Mouse (Mus musculus) c-Kit-positive CD71-positive TER-119-positive erythroid progenitor cells, embryonic 14.5 days (primary cell): ENCODE data around the gene Auts2.

ENCODE experiments used
- DNase-seq: peaks from one replicate; pipeline ENCODE4 v3.0.0-alpha.2; 2013; ENCODE audit warnings: low spot score

Gene Auts2

DNA sequence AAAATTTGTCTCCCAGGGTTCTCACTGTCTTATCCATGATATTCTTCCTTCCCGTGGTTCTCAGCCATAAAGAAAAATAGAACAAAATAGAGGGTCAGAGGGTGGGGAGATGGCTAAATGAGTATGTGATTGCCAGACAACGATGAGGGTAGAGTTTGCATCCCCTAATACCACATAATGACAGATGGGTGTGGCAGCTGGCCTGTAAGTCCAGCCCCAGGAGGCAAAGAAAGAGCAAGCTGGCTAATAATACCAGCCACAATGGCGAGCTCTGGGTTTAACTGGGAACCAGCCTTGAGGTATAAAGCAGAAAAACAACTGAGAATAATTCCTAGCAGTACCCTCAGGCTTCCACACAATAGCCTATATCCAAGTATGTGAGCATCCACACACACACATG is 1029.4 kb downstream of the Auts2 start:
- no peak for DNase-seq

DNA sequence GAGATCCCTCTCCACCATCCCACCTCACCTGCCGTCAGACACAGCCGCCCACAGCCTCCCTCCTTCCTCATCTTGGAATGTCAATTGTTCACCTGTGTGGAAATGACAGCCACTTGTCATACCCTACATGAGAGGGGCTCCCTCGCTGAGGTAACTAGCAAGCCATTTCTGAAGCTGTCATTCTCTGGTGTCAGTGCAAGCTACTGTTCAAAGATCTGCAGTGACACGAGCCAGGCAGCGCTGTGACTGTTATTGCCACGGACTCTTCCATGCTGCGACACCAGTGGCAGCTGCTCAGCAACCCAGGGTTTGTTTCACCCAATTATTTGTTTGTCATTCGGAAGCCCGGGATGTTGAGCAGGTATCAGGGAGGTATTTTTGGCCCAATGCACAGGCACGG is 1030.5 kb downstream of the Auts2 start:
- DNase-seq, result no peak

DNA sequence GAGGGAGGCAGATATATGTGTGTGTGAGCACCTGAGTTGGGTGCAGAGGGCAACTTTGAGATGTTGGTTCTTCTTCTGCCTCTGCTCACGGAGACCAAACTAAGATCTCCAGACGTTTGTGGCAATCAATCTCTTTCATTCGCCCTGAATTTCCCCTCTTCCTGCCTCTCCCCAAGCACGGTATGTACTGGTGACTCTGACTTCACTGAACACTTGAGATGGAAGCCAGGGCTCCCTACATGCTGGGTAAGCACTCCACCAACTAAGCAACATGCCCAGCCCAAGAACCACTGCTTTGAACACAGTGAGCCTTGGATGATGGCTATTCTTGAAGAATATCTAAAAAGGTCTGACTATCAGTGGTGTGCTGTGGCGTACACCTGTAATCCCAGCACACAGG is 1032.5 kb downstream of the Auts2 start:
- no peak for DNase-seq

DNA sequence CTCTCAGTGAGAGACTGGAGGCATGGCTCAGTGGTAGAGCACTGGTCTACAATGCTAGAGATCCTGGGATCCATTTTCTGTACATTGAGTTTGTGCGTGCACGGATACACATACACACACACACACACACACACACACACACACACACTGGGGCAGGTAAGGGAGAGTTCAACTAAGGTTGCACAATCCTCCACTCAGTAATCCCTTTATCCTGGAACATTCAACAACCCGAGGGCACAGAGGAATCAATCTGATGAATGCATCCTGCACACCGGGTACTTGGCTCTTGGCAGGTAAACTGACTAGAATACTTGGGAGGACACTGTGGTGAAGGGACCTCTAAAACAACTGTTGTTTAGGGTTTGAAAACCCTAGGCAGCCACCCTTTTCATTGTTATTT is 1033.8 kb downstream of the Auts2 start:
- no peak for DNase-seq

DNA sequence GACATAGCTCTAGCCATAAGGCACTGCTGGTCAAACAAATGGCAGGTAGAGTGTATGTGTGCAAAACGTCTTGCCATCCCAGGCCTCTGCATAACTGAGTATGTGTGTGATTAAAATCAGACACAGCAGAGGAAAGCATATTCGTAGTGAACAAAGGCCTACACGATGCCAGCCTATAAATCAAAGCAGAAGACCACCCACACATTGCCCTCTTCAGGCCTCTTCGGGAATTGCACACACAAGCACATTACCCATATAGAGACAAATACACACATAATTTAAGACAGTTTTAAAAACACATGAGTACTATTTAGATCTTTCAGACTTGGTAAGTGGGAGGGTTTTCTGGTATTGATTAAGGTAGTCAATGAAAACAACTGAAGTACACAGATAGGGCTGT is 1044.3 kb downstream of the Auts2 start:
- no peak for DNase-seq

DNA sequence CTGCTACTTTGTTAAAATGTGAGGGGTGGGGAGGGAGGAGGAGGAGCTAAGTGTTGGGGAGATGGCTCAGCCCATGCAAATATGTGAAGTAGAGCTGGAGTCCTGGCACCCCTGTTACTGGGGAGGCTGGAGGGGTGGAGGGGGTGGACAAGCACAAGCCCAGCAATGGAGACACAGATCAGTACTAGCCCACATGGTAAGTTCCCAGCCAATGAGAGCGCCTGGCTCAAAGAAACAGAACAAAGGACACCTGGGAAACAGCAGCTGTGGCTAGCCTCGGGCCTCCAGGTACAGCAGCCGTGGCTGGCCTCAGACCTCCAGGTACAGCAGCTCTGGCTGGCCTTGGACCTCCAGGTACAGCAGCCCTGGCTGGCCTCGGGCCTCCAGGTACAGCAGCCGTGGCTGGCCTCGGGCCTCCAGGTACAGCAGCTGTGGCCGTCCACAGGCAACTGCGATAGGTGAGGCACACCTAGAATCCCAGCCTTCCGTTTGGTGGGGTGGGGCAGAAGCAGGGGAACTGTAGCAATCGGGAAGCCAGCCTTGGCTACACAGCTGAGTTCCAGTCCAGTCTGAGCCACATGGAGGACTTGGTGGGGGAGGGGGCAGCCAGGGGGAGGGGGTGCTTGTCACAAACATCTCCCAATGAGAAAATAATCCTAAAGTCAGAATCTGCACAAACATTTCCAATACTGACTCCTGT is 1046.5 kb downstream of the Auts2 start:
- no peak for DNase-seq

DNA sequence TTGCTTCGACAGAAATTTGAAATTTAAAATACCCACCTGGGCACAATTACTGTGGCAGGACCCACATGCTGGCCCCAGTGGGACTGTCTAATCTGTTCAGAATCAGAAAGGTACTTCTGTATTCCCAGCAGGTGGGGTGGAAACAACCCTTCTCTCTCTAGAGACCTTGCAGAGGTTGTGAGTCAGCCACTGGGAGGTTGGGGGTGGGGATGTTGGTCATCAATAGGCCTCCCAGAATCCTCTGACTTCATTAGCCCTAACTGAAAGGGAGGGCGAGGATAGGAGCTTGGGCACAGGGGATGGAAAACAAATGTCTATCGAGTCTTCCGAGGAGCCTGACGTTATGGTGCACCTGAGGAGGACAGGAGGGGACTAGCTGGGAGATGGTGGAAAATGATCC is 1048.6 kb downstream of the Auts2 start:
- DNase-seq, result no peak

DNA sequence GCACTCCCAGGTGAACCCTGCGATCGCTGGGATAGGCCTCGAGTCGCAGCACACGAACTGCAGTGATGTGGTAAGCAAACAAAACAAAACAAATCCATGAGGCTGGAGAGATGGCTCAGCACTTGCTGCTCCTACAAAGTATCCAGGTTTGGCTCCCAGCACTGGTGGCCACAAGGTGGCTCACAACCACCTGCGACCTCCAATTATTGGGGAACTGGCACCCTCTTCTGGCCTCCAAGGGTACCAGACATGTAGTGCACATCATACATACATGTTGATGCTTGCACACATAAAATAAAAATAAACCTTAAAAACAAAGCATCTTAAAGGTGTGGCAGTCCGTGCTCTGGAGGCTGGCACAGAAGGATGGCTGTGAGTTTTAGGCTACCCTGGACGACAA is 1050.6 kb downstream of the Auts2 start:
- DNase-seq, result no peak

DNA sequence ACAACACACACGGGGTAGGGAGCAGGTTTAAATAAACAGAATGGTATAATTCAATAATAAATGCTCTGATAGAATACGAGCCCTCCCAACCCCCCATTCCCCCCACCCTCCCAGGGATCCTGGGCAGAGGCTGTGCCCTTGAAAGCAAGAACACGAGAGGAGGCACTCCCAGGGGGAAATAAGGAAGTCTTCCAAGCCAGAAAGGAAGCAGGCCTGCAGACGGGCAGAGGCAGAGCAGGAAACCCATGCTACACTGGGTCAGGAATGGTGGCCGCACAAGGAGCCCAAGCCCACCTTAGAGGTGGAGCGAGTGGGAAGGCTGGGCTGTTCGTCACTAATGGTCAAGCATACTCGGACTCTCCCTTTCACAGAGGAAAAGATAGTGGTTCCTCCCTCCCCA is 1051.3 kb downstream of the Auts2 start:
- DNase-seq, result no peak

DNA sequence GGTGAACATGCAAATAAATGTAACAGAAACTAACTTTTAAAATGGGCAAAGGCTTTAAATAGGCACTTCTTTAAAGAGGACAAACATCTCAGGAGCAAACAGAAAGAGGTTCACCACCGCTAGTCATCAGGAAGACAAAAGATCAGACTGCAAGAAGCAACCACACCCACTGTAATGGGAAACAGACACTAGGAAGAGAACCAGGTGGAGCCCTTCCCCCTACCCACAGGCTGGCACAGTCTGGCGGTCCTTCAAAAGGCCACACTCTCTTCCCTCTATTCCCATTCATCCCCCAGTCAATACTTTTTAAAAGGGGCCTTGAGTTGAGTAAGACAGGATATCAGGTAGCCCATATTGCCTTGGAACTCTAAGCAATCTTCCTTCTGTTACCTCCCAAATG is 1052.3 kb downstream of the Auts2 start:
- no peak for DNase-seq

DNA sequence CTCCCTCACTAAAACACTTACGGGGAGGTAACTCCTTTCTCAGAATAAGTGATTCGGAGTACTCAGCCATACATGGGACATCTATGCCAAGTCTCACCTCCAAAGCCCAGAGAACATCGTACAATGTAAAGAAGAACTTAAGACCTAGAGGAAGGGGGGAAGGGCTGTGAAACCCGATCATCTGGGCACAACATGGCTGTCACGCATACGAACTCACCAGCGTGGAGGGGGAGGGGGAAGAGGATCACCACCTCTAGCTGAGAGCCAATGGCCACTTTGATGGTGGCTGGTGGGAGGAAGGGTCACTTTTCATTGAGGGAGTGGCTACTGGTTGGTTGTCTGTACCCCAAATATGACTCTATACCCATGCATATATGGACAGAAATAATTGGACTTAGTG is 1053.3 kb downstream of the Auts2 start:
- no peak for DNase-seq

DNA sequence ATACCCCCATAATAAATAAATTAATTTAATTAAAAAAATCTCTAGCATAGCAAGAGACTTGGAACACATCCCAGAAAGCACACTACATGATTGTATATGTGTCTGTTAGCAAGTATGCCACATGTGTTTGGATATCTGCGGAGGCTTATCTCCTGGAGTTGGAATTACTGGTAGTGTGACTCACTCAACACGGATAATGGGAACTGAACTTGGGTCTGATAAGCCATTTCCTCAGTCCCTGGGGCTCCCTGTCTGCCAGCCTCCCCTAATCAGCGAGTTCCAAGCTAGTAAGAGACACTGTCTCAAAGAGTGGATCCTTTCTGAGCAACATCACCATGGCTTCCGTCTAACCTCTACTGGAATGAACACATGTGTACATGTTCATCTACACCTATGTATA is 1056.6 kb downstream of the Auts2 start:
- no peak for DNase-seq

DNA sequence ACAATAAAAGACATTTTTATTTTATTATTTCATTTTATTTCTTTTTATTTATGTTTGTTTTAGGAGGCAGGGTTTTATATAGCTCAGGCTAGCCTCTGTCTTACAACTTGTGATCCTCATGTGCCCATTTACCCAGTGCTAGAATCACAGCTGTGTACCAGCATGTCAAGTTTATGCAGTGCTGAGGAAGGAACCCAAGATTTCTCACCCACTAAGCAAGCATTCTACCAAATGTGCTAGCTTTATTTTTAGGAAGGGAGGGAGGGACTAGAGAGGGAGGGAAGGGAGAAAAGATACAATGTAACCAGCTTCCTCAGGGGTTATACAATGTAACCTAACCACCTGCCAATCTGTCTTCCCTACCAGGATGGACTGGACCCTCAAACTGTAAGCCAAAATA is 1067.9 kb downstream of the Auts2 start:
- no peak for DNase-seq

DNA sequence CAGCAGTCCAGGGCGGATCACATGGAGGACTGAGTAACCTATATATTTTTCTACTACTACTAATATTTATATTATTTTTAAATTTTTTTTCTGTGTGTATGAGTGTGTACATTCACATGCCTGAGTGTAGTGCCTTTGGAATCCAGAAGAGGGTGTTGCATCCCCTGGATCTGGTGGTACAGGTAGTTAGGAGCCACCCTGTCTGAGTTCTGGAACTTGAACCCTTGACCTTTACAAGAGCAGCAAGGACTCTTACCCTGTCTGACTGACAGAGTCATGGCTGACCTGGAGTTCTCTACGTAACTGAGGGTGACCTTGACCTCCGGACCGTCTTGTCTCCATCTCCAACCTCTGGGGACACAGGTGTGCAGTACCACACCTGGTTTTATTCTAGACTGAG is 1074.5 kb downstream of the Auts2 start:
- no peak for DNase-seq

DNA sequence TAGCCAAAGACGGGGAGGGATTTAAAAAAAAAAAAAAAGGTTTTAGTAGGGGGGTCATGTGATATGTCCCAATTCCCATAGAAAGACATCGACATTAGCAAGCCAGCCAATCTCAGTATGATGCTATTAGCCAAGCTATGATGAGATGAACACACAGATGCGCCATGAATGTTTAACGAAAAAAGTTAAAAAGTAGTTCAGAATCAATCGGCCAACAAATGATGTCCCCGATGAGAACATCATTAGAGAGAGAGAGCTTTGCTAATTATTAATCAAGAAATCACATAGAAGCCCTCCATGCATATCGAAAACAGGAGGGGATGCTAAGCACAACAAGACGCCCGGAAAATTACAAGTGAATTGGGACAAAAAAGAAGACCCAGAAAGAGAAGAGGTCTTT is 1077.0 kb downstream of the Auts2 start:
- DNase-seq, result no peak

DNA sequence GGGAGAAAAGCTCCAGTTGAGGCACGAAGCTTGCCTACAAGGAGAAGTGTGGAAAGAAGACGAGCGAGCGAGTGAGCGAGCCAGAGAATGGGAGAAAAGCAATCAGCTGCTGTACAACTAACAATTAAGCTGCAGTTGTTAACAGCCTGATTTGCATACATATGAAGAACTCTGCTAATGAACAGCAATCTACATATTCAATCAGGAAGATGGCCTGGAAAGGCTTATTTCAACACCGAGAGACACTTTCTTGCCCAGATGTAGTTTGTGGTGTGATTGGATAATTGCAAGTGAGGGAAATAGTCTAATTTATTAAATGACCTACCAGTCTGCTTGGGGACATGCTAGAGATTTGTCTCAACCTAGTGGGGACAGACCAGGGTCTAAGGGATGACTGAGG is 1079.7 kb downstream of the Auts2 start:
- no peak for DNase-seq

DNA sequence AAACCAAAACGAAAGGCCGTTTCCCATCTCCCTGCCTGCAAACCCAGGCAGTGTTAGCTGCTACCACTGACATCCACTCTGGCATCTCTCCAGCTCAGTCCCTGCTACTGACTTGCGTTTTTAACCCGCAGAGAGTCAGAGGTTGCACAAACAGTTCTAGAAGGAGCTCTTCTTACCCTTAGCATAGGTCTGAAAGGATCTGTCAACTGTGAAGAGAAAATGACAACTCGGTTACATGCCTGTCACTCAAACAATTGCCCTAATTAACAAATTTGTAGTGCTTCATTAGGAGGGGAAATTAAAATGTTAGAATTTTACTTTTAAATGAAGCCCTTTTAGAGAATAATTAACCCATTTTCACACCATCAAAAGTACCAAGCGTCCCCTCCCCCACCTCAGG is 1083.2 kb downstream of the Auts2 start:
- no peak for DNase-seq

DNA sequence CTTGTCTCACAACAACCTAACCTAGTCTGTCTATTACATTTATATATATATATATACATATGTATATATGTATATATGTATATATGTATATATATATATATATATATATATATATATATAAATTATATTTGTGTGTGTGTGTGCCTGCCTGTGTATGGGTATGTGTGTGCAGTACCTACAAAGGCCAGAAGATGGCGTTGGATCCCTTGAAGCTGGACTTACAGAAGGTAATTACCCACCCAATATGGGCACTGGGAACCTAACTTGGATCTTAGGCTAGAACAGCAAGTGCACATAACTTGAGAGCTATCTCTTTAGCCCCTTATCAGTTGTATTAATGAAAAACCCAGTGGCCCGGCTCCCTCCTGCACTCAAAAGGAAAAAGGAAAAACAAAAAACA is 1083.6 kb downstream of the Auts2 start:
- no peak for DNase-seq

DNA sequence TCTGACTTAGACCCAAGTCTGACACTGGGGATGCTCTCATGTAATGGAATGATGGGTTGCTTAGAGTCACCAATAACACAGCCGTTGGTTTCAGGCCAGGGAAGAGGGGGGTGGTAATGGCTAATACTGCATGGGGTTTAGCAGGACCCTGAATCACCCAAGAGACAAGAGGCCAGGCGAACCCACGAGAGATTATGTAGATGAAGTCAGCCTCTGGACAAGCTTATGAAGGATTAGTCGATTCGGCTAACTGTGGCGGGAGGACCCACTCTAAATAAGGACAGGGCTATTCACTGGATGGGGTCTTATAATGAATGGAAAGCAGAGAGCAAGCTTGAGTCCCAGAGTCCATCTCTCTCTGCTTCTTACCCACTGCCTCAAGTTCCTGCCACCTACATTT is 1084.4 kb downstream of the Auts2 start:
- DNase-seq, result no peak

DNA sequence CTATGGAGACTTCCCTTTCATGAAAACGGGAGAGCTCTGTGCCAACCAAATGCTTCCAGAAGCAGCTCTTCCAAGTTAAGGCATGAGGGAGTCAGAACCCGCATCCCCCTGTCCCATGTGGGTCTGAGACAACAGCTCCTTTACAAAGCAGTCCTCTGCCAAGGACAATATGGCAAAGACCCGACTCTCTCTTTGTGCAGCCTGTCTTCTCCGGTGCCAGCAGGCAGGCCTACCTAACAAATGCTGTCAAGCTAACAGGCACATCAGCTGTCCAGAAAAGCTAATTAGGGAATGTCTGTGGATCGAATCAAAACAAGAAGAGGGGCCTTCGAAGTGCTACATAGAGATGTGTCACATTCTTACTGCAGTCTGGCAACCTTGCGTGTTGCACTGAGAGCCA is 1085.1 kb downstream of the Auts2 start:
- no peak for DNase-seq

DNA sequence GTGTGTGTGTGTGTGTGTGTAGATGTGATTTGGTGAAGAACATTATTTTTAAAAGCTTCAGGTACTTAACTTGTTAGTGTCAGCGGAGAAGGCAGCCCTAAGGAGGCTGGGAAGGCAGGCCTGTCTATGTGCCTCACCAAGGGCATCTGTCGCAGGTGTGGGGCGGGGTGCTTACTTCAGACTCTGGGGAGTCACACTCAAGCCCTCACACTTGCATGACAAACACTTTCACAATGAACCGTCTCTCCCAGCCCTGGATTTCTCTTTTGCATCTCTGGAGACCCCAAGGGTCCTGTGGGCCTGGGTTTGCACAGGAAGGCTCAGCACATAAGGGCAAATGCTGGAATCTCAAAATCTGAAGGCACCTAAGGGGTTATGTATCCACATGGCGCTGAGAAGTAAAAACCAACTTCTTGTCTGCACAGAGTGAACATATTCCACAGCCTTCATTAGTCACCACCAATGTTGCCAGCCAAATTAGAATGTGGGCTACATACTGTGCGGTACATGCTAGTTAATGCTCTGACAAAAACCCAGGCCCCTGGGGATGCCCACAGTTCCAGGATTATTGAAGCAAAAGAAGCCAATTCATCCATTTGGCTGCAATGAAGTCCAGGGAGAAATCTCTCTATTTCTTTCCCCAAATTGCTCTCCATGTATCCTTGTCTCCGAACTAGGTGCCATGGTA is 1093.8 kb downstream of the Auts2 start:
- no peak for DNase-seq

DNA sequence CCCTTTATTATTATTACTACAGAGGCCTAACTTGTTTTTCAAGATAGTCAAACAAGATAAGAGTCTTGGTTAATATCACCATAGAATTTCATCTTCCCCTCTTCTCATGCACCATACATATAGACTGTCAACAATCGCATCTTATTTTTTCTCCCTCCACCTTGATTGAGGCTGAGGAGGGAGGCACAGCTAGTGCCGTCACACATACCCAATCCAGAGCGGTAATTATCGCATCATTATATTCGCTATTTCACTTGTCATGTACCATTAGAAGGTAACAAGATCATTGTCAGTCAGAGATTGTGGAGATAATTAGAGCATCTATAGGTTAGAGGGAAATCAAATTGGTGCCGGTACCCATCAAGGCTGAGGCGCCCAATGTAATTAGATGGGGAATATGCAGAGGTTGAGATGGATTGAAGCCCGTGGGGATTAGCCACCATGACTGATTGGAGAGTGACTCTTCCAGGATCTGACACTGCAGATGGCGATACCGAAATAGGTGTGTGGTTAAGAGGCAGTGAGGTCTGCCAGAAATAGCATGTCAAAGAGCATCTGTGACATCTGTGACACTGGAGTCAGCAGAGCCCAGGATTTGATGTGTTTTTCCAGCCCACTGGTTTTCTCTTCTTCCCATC is 1107.8 kb downstream of the Auts2 start:
- DNase-seq, result no peak

DNA sequence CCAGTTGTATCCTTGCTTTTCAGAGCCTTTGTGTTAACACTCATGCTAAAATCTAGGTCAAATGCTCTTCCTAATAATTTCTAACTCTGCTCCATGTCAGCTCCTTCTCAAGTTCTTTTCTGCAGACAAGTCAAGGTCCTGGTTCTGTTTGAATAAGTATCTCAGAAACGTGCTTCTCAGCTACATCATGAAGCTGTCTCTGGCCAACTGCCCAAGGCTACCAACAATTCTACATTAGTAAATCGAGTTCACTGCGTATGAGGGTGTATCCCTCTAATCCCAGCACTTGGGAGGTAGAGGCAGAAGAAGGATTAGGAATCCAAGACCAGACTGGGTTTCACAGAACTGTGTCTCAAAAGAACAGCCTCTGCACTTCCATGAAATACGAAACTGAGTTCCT is 1109.9 kb downstream of the Auts2 start:
- DNase-seq, result no peak

DNA sequence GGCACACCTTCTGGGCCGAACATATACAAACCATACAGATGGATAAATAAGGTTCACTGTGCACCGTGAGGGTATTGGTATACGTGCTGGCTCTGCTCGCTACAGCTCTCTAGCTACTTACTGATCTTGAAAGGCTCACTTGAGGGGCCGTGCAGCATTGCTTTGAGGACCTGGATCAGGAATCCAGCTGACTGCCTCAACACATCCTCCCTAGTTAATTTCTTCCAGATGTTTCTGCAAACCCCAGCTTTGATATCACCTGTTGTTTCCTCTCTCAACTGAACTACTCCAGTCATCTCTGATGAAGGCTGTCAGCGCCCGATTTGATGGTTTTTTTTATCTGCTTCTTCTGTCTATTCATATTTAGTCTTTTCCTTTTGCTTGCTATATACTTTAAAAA is 1111.2 kb downstream of the Auts2 start:
- no peak for DNase-seq
